Mouse (Mus musculus): ENCODE data around the gene Shoc2. TPM values are rescaled to one million over a fixed set of nuclear protein-coding genes. Genes with fewer than 3 reads are reported as not detected.

The Shoc2 gene
- total RNA-seq, 2 experiments from 2014 or later = 24.0 to 28.3 TPM

DNA sequence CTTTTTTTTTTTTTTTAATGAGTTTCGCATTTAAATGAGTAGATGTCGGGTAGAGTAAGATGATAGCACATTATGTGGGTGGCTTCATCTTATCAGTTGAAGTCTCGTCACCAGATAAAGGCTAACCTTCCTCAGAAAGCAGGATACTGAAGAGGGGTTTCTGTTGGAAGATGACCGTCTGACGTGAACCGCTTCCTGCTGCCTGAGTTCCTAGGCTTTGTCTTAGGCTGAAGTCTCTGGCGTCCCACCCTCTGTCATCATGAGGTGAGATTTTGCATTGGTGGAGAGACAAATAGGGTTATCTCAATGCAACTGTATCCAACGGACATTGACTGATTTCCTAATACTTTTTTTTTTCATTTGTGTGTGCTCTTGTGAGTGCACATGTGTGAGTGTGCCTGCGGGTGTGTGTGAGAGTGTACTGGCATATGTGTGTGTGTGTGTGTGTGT, 137.6 kb downstream of the Shoc2 start:
- Histone ChIP-seq H3K4me3 (no peak overlapping the region), H3K27ac (no peak overlapping the region)
- DNase-seq = no peak
- intact Hi-C loops (cut with DNase I) = no loop called here
- TF ChIP-seq CTCF (IDR thresholded peaks at IDR 0.05) = no peak

Other genes starting within 250 kb of the Shoc2 start
- 10 to 100 TPM; 14.8 to 16.8 TPM for gene Pdcd4, start 52.1 kb upstream of the Shoc2 start, total RNA-seq (2021)
- gene Bbip1, start 321 bp downstream of the Shoc2 start, total RNA-seq (2021) = 10 to 100 TPM; 33.3 to 40.6 TPM
- gene Adra2a, start 99.8 kb downstream of the Shoc2 start, total RNA-seq (2021) = under 1 TPM; 0.28 to 0.36 TPM

All from gastrocnemius, adult 2 months (tissue).